Mouse (Mus musculus): ENCODE measurements at regions not wholly inside any gene's neighbourhood (a gene's known extent, or its start where the extent isn't known, plus 50 kb on each side); places are given as distances from the start of the nearest gene placed in this dataset.

DNA sequence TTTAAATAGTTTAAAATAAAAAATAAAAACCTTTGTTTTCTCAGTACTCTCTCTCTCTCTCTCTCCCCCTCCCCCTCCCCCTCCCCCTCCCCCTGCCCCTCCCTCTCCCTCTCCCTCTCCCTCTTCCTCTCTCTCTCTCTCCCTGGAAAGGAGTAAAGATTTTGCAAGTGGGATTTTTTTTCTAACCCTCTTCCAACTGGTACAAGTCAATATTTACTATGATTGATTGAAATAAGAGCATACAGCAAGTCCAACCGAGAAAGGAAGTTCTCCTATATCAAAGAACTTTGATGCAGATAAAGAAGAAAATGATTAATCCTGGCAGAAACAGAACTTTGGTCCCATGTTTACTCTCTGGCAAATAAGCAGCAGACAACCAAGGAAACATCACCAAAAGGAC is 89.0 kb upstream of the Reln start:
- 0 out of 2 replicates have a peak, but pooled peaks have one; percentile 29 for TF ChIP-seq GATA4 (IDR thresholded peaks at IDR 0.05; ENCODE audit: insufficient replicate concordance, low read length)

DNA sequence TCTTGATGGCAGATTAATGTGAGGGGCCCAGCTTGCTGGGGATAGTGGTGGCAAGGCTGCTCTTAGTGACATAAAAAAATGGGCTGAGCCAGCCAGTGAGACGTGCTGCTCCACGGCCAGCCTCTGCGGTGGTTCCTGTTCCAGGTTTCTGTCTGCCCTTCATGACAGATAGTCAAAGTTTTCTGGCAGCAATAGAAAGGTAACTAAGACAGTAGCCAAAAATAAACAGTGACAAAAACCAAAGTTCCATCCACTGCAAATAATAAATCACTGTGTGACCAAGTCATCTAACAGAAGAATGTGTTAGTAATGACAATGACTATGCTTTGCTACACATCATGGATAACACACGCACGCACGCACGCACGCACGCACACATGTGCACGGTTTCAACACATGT is 87.2 kb upstream of the Reln start:
- no peak for TF ChIP-seq GATA4 (IDR thresholded peaks at IDR 0.05; ENCODE audit: insufficient replicate concordance, low read length)

GRCm38 (mm10) chr5:22415957-22416356 is 71.5 kb upstream of the Reln start:
- TF ChIP-seq GATA4 (IDR thresholded peaks at IDR 0.05; ENCODE audit: insufficient replicate concordance, low read length), result no peak

DNA sequence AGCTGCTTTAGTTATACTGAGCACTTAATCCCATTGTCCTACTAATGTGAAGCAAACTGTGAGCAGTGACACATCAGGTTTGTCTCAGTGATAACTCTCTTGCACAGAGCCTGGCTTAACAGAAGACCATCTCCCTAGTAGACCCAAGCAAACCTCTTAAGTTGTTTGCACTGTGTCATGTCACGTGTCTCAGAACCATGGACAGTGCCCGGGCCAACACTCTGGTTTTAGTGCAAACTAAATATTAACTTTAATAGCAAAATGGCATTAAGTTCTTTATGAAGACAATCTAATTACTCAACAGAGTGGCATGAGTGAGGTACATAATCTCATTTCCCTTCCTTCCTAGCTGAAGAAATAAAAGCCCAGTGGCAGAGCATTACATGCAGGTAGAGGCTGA is 54.6 kb upstream of the Reln start:
- TF ChIP-seq GATA4 (IDR thresholded peaks at IDR 0.05; ENCODE audit: insufficient replicate concordance, low read length), result no peak

Measured in liver, adult (tissue).